Mouse (Mus musculus): ENCODE results near the gene Slc38a11.

Gene Slc38a11

GRCm38 (mm10) chr2:65289721-65290120, 74.1 kb downstream of the Slc38a11 start:
- no peaks in the 10 kb centered on the region for H3K27me3 ChIP-seq (ENCODE audit: control insufficient read depth, insufficient read depth, low read length, poor library complexity, severe bottlenecking)
- DNase-seq (ENCODE audit: low read depth, low spot score) = peak; percentile 66
- H3K36me3 ChIP-seq (ENCODE audit: control insufficient read depth, insufficient read depth, low read length, poor library complexity, severe bottlenecking) = no peaks in the 10 kb centered on the region

- no peaks in the 10 kb centered on the region for H3K27me3 ChIP-seq (ENCODE audit: control insufficient read depth, insufficient read depth, low read length, poor library complexity, severe bottlenecking)
- no peaks in the 10 kb centered on the region for H3K36me3 ChIP-seq (ENCODE audit: control insufficient read depth, insufficient read depth, low read length, poor library complexity, severe bottlenecking)
- DNase-seq (ENCODE audit: low read depth, low spot score) = no peak
Measured at GRCm38 (mm10) chr2:65288696-65289095, 75.1 kb downstream of the Slc38a11 start.

- H3K36me3 ChIP-seq (ENCODE audit: control insufficient read depth, insufficient read depth, low read length, poor library complexity, severe bottlenecking) = no peaks in the 10 kb centered on the region
- H3K27me3 ChIP-seq (ENCODE audit: control insufficient read depth, insufficient read depth, low read length, poor library complexity, severe bottlenecking) = no peaks in the 10 kb centered on the region
- DNase-seq (ENCODE audit: low read depth, low spot score) = no peak
Measured at GRCm38 (mm10) chr2:65285380-65285779, 78.5 kb downstream of the Slc38a11 start.

DNA sequence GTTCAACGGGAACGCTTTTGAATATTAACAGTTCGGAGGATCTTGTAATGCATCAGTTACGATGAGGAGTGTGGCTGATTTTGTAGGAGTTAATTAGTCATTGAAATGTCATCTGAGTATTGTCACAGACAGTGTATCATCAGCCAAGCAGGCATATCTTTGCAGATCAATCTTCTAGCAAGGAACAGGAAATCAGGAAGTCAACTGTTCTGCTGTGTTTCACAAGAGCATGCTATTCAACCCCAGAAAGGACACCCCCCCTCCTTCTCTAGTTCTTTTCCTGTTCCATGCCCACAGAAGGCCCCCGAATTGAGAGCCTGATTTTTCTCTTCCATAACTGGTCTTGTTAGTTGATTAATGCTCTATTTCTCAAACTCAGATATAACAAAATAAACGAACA, 80.9 kb downstream of the Slc38a11 start:
- H3K36me3 ChIP-seq (ENCODE audit: control insufficient read depth, insufficient read depth, low read length, poor library complexity, severe bottlenecking) = no peaks in the 10 kb centered on the region
- peak; percentile 13 for DNase-seq (ENCODE audit: low read depth, low spot score)

DNA sequence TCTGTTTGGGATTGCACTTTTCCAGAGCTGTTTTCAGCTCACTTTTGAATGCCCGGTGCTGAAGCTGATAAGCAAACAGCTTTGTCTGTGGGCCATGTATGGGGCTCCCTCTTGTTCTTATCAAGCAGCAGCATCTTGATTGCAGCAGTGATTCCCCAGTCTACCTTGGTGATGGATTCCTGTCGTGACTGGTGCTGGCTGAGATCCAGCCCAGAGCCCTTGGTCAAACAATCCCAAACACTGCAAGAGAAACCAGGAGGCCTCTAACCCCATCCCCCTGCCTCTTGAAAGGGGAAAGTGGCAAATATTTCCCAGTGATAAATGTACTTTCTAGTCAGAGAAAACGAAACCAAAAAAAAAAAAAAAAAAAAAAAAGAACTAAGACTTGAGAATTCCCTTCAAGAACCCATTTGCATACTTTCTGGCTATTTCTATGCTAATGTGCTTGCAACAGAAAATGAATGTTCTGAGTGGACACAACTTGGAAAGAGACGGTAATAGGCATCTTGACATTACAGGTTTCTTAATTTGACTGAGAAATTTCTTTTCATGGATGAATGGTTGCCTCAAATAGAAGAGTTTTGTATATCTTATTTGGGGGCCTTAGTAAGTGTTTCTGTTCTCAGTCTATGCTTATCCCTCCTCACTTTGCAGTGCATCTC, 84.7 kb downstream of the Slc38a11 start:
- Histone ChIP-seq H3K27me3 (ENCODE audit: control insufficient read depth, insufficient read depth, low read length, poor library complexity, severe bottlenecking) (no peaks in the 10 kb centered on the region), H3K36me3 (ENCODE audit: control insufficient read depth, insufficient read depth, low read length, poor library complexity, severe bottlenecking) (no peaks in the 10 kb centered on the region)
- peak; percentile 59 for DNase-seq (ENCODE audit: low read depth, low spot score)

More for the DNA sequence above, 80.9 kb downstream of the Slc38a11 start:
- no peaks in the 10 kb centered on the region for H3K27me3 ChIP-seq (ENCODE audit: control insufficient read depth, insufficient read depth, low read length, poor library complexity, severe bottlenecking)

DNA sequence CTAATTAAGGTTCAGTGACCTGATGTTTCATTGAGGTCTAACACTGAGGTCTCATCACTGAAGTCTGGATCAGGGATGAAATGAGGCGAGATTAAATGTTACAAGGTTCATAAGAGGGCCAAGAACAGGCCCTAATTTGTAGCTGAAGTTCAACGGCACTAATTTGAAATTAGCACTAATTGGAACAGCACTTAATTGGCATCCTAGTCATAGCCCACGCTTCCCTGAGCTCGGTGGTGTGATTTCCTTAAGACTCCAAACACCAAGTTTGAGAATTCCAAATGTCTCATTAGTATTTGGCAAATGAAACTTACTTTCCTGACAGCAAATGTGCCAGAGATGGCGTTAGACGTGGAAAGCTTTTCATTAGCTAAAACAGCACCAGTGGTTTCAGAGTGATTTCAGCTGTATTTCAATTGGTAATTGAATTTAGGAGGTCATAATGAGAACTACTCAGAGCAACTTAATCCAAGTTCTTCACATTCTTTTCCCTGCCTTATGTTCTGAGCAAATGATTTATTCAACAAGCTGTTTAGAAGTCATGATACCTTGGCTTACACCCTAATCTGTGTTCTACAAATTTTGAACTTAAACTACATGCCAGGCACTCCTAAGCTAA, 88.3 kb downstream of the Slc38a11 start:
- no peak for DNase-seq (ENCODE audit: low read depth, low spot score)
- no peaks in the 10 kb centered on the region for H3K36me3 ChIP-seq (ENCODE audit: control insufficient read depth, insufficient read depth, low read length, poor library complexity, severe bottlenecking)

GRCm38 (mm10) chr2:65273910-65274309, 89.9 kb downstream of the Slc38a11 start:
- H3K36me3 ChIP-seq (ENCODE audit: control insufficient read depth, insufficient read depth, low read length, poor library complexity, severe bottlenecking) = no peaks in the 10 kb centered on the region
- no peaks in the 10 kb centered on the region for H3K27me3 ChIP-seq (ENCODE audit: control insufficient read depth, insufficient read depth, low read length, poor library complexity, severe bottlenecking)
- peak; percentile 76 for DNase-seq (ENCODE audit: low read depth, low spot score)

More for the DNA sequence above, 88.3 kb downstream of the Slc38a11 start:
- no peaks in the 10 kb centered on the region for H3K27me3 ChIP-seq (ENCODE audit: control insufficient read depth, insufficient read depth, low read length, poor library complexity, severe bottlenecking)

DNA sequence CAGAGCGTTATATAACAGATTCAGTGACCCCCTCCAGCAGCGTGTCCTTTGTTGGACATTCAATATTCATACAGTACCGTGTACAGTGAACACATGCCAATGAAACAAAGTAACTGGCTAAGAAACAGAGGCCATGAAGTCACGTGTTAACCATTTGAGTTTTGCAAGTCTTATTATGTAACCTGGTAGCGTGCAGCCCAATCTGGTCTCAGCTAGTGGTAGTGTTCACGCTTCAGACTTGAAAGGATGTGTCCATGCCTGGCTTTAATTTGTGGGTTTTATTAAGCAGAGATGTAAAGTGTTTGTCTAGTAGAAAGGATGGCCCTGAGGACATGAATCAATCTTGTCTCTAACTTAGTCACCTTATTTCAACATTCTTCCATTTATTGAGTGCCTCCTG, 95.1 kb downstream of the Slc38a11 start:
- DNase-seq (ENCODE audit: low read depth, low spot score) = no peak
- no peaks in the 10 kb centered on the region for H3K36me3 ChIP-seq (ENCODE audit: control insufficient read depth, insufficient read depth, low read length, poor library complexity, severe bottlenecking)
- no peaks in the 10 kb centered on the region for H3K27me3 ChIP-seq (ENCODE audit: control insufficient read depth, insufficient read depth, low read length, poor library complexity, severe bottlenecking)

GRCm38 (mm10) chr2:65267834-65268233, 96.0 kb downstream of the Slc38a11 start:
- Histone ChIP-seq H3K36me3 (ENCODE audit: control insufficient read depth, insufficient read depth, low read length, poor library complexity, severe bottlenecking) (no peaks in the 10 kb centered on the region), H3K27me3 (ENCODE audit: control insufficient read depth, insufficient read depth, low read length, poor library complexity, severe bottlenecking) (no peaks in the 10 kb centered on the region)
- DNase-seq (ENCODE audit: low read depth, low spot score) = no peak

- Histone ChIP-seq H3K27me3 (ENCODE audit: control insufficient read depth, insufficient read depth, low read length, poor library complexity, severe bottlenecking) (no peaks in the 10 kb centered on the region), H3K36me3 (ENCODE audit: control insufficient read depth, insufficient read depth, low read length, poor library complexity, severe bottlenecking) (no peaks in the 10 kb centered on the region)
- DNase-seq (ENCODE audit: low read depth, low spot score) = no peak
Measured at GRCm38 (mm10) chr2:65266576-65267299, 97.1 kb downstream of the Slc38a11 start.

Measured in splenic B cell, adult 2 months (primary cell).